Mouse (Mus musculus) forebrain, embryonic 14.5 days (tissue): Measurements from ENCODE around the gene Wdr47. TPM values are rescaled to one million over a fixed set of nuclear protein-coding genes. Genes with fewer than 3 reads are reported as not detected.

Experiments
- ATAC-seq: fragments of 200-750 bp; cut with Nextera tagmentation; 2 replicates; pipeline ENCODE4 v1.8.0; 2017; ENCODE audit warnings: mild to moderate bottlenecking, moderate library complexity
- DNase-seq: peaks from one replicate; pipeline ENCODE4 v3.0.0-alpha.2; 2015; ENCODE audit warnings: low spot score
- H3K27ac ChIP-seq: fragments of 300-500 bp; sonication (generic); 2 replicates; pipeline ENCODE4 v1.5.1; 2014; ENCODE audit warnings: low read depth, mild to moderate bottlenecking, control low read depth, low read length, moderate library complexity
- H3K27me3 ChIP-seq: fragments of 300-500 bp; sonication (generic); replicated peaks from 2 replicates; pipeline ENCODE4 v1.6.1; 2014; ENCODE audit warnings: low read length, control low read depth, mixed read lengths; ENCODE audit not compliant: control insufficient read depth, insufficient read depth
- H3K36me3 ChIP-seq: fragments of 300-500 bp; sonication (generic); 2 replicates; pipeline ENCODE4 v1.6.1; 2014; ENCODE audit warnings: low read length, control low read depth; ENCODE audit not compliant: control insufficient read depth, insufficient read depth
- H3K4me1 ChIP-seq: fragments of 300-500 bp; sonication (generic); 2 replicates; pipeline ENCODE4 v1.6.1; 2014; ENCODE audit warnings: antibody characterized with exemption, low read length, control low read depth; ENCODE audit not compliant: control insufficient read depth, insufficient read depth
- H3K4me2 ChIP-seq: fragments of 300-500 bp; sonication (generic); 2 replicates; pipeline ENCODE4 v1.6.1; 2014; ENCODE audit warnings: mild to moderate bottlenecking, control low read depth, low read length
- H3K4me3 ChIP-seq: fragments of 300-500 bp; sonication (generic); 2 replicates; pipeline ENCODE4 v1.5.1; 2014; ENCODE audit warnings: low read depth, low read length, control low read depth
- H3K9ac ChIP-seq: fragments of 300-500 bp; sonication (generic); 2 replicates; pipeline ENCODE4 v1.6.1; 2014; ENCODE audit warnings: mild to moderate bottlenecking, low read length, control low read depth, moderate library complexity
- H3K9me3 ChIP-seq: fragments of 300-500 bp; sonication (generic); replicated peaks from 2 replicates; pipeline ENCODE4 v1.6.1; 2016; ENCODE audit warnings: low read length, control low read depth, mixed read lengths; ENCODE audit not compliant: control insufficient read depth
- WGBS: fragments of 180-500 bp; shearing (Covaris S2); extraction: QIAGEN DNeasy Blood & Tissue Kit; methylation state at CpG from one replicate; pipeline ENCODE4 v1.1.7; 2014; 5-methylcytosine and 5-hydroxymethylcytosine counted together
- microRNA-seq: library from miRNA; unstranded; fragments of <30 nt; microRNA quantifications from one replicate; pipeline ENCODE4, GENCODE M21; 2016
- polyA plus RNA-seq: library from polyadenylated mRNA; unstranded; fragments of >200 nt; fragmentation: Nextera tagmentation; extraction: Ambion mirVana; gene quantifications from 2 replicates; pipeline ENCODE4 v1.2.1, GENCODE M21; 2014

Gene Wdr47
- polyA plus RNA-seq, 1 experiment from 2014 or later: 87.8 TPM

DNA sequence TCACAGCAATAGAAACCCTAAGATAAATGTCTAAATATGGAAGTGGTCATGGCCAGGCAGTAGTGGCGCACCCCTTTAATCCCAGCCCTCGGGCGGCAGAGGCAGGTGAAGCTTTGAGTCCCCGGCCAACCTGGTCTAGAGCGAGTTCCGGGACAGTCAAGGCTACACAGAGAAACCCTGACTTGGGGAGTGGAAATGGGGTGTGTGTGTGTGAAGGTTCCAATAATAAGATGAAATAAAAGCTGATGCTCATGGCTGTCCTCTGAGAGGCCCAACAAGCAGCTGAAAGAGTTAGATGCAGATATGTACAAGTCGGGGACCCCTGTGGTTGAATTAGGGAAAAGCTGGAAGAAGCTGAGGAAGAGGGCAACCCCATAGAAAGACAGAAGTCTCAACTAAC, 94.6 kb downstream of the Wdr47 start:
- no peak overlapping the region for H3K4me2 ChIP-seq
- H3K27me3 ChIP-seq: no peaks in the 10 kb centered on the region
- WGBS: 98% methylated on average over 7 of the region's 7 CpGs

DNA sequence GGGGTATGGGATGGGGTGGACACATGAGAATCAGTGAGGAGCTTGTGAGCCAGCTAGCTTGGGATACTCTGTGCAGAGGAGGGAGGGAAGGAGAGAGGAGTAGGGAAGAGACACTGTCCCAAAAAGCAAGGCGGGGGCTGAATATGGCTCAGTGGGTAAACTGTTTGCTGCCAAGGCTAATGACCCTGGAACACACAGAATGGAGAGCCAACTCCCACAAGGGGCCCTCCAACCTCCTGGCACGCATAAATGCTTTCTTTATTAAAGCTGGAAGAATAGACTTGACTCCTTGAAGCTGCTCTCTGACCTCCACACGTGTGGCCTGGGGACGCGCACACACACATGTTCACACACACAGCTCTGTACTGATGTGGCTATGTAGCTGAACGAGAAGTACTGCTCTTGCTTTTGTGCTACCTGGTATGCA, 97.9 kb downstream of the Wdr47 start:
- Histone ChIP-seq H3K27ac (no peak overlapping the region), H3K9ac (no peak overlapping the region), H3K27me3 (no peaks in the 10 kb centered on the region), H3K9me3 (no peaks in the 10 kb centered on the region), H3K4me3 (no peak overlapping the region), H3K4me2 (no peak overlapping the region), H3K36me3 (peaks cover 45% of the 10 kb centered on the region), H3K4me1 (no peaks in the 10 kb centered on the region; the same call in 1 of the 2 replicates)
- ATAC-seq: no peak
- DNase-seq: peak; percentile 28
- 64% methylated on average over 6 of the region's 6 CpGs for WGBS

More for the DNA sequence above, 94.6 kb downstream of the Wdr47 start:
- H3K4me3 ChIP-seq: no peak overlapping the region
- ATAC-seq: no peak
- H3K9ac ChIP-seq: no peak overlapping the region
- no peaks in the 10 kb centered on the region for H3K9me3 ChIP-seq
- H3K27ac ChIP-seq: no peak overlapping the region
- DNase-seq: no peak
- no peaks in the 10 kb centered on the region; the same call in 1 of the 2 replicates for H3K4me1 ChIP-seq
- peaks cover 72% of the 10 kb centered on the region for H3K36me3 ChIP-seq

DNA sequence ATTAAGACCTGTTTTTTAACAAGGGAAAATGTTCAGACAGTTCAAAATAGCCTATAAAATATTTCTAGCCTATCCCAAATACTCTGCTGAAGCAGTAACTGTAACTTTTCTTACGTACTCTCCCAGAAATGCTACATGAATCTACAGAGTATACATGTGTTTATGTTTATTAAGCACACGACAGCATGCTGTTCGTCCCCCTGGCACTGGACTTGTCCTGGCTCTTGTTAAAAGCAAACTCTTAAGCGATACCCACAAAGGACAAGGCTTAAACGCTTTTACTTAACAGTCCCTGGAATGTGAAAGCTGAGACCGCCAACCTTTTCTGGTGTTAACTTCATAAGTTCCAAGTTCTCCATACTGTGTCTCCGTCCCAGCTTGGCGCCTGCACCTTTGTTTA, 98.4 kb downstream of the Wdr47 start:
- H3K9ac ChIP-seq: no peak overlapping the region
- ATAC-seq (no peak), DNase-seq (peak; percentile 4)
- H3K36me3 ChIP-seq: peaks cover 45% of the 10 kb centered on the region
- H3K27ac ChIP-seq: no peak overlapping the region; the same call in 1 of the 2 replicates
- H3K4me3 ChIP-seq: no peak overlapping the region
- no peaks in the 10 kb centered on the region for H3K9me3 ChIP-seq
- H3K27me3 ChIP-seq: no peaks in the 10 kb centered on the region
- no peak overlapping the region for H3K4me2 ChIP-seq
- WGBS: 57% methylated on average over 8 of the region's 8 CpGs
- H3K4me1 ChIP-seq: no peaks in the 10 kb centered on the region; the same call in 1 of the 2 replicates

DNA sequence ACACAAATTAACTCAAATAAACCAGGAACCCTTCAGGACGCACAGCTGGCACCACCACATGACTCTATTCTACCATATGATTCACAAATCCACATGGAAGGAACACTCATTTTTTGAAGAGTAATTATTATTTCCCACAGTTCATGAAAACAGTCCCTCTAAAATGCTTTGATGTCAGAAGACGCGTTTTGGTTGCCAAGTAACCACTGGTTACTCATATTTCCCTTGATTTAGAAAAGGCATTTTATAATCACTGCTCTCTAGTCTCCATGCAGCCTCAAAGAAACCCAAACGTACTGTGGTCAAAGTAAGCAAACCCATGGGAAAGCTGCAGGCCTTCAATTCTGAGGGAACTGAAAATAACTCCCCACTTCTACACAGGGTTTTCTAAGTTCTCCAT, 98.9 kb downstream of the Wdr47 start:
- H3K4me2 ChIP-seq: no peak overlapping the region
- 69% methylated on average over 4 of the region's 4 CpGs for WGBS
- no peak overlapping the region for H3K27ac ChIP-seq
- no peaks in the 10 kb centered on the region for H3K27me3 ChIP-seq
- ATAC-seq: no peak
- H3K9ac ChIP-seq: no peak overlapping the region
- peaks cover 46% of the 10 kb centered on the region for H3K36me3 ChIP-seq
- no peak overlapping the region for H3K4me3 ChIP-seq
- H3K9me3 ChIP-seq: no peaks in the 10 kb centered on the region
- no peaks in the 10 kb centered on the region; the same call in 1 of the 2 replicates for H3K4me1 ChIP-seq
- peak; percentile 27 for DNase-seq

DNA sequence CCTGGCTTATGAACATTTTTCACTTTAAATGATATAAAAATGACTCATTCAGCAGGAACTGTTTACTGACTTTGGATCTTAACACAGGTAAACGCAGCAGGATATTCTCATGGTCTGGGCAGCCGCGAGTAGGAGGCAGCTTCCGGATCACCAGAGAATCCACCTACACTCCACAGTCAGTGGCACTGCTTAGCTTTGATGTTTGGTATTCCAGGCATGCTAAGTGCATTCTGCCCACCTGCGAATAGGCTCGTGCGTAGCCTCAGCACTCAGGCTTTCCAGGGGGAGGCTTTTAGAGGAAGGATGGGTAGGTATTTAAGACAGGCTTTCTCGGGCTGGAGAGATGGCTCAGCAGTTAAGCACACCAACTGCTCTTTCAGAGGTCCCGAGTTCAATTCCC, 103.2 kb downstream of the Wdr47 start:
- Histone ChIP-seq H3K4me3 (no peak overlapping the region), H3K4me2 (no peak overlapping the region), H3K27ac (no peak overlapping the region), H3K36me3 (peaks cover 51% of the 10 kb centered on the region), H3K4me1 (no peaks in the 10 kb centered on the region; the same call in 1 of the 2 replicates), H3K9me3 (no peaks in the 10 kb centered on the region), H3K9ac (no peak overlapping the region), H3K27me3 (no peaks in the 10 kb centered on the region)
- DNase-seq (no peak), ATAC-seq (no peak)
- 93% methylated on average over 9 of the region's 9 CpGs for WGBS

Small RNA genes within 50 kb of the gene (microRNA-seq; reads per million reads assigned to microRNA genes)
- not detected for gene Gm22860

Other genes starting within 250 kb of the Wdr47 start
- gene Mybphl, start 226.4 kb upstream of the Wdr47 start, polyA plus RNA-seq: not detected in 2 replicates
- 32.6 and 42.0 TPM in 2 replicates for gene Psrc1, start 207.4 kb upstream of the Wdr47 start, polyA plus RNA-seq
- gene Celsr2, start 175.7 kb upstream of the Wdr47 start, polyA plus RNA-seq: 38.4 and 39.9 TPM in 2 replicates
- 227 and 241 TPM in 2 replicates for gene Sars, start 146.1 kb upstream of the Wdr47 start, polyA plus RNA-seq
- 1.3 and 2.0 TPM in 2 replicates for gene 1700013F07Rik, start 57.1 kb upstream of the Wdr47 start, polyA plus RNA-seq
- gene 5330417C22Rik, start 54.7 kb upstream of the Wdr47 start, polyA plus RNA-seq: 8.7 and 12.2 TPM in 2 replicates
- gene Tmem167b, start 28.8 kb upstream of the Wdr47 start, polyA plus RNA-seq: 56.3 and 62.0 TPM in 2 replicates
- gene Taf13, start 19.6 kb upstream of the Wdr47 start, polyA plus RNA-seq: 51.8 and 54.1 TPM in 2 replicates
- gene Clcc1, start 62.6 kb downstream of the Wdr47 start, polyA plus RNA-seq: 51.4 and 56.6 TPM in 2 replicates
- gene Gpsm2, start 131.0 kb downstream of the Wdr47 start, polyA plus RNA-seq: 37.2 and 44.8 TPM in 2 replicates
- gene Aknad1, start 148.4 kb downstream of the Wdr47 start, polyA plus RNA-seq: not detected in 2 replicates
- gene Stxbp3, start 249.2 kb downstream of the Wdr47 start, polyA plus RNA-seq: 13.8 and 14.0 TPM in 2 replicates